ENCODE assay signal across 8 mouse cellular contexts in genomic region chr10:102451756-102452155, GRCm38 (mm10). TPM values are rescaled to one million over a fixed set of nuclear protein-coding genes. Genes with fewer than 3 reads are reported as not detected.
DNase-seq lines count a peak whose midpoint lies in the region; ATAC-seq and TF ChIP-seq lines count a peak whose summit lies in the region.

No protein-coding gene starts in this region.

- WGBS in forebrain, embryonic 16.5 days: 7% methylated on average over 7 of the region's 7 CpGs
- 10% methylated on average over 7 of the region's 7 CpGs for WGBS in kidney, embryonic 14.5 days
- WGBS in stomach, postnatal 0 days: 9% methylated on average over 7 of the region's 7 CpGs

- H3K9ac ChIP-seq in forebrain, embryonic 16.5 days (replicated peaks; ENCODE audit: low read depth, low read length): no peak overlapping the region
- H3K9ac ChIP-seq in kidney, embryonic 14.5 days (ENCODE audit: low read depth, low read length): no peak overlapping the region
- H3K9ac ChIP-seq in stomach, postnatal 0 days (ENCODE audit: low read length): no peak overlapping the region

- peak; percentile 47; the same call in 1 of the 2 replicates for ATAC-seq in forebrain, embryonic 16.5 days
- peak; percentile 55; the same call in 1 of the 2 replicates for ATAC-seq in kidney, embryonic 14.5 days (ENCODE audit: low FRiP score, low TSS enrichment)
- ATAC-seq in stomach, postnatal 0 days (ENCODE audit: low FRiP score, low TSS enrichment): no peak

- no peaks in the 10 kb centered on the region for H3K9me3 ChIP-seq in forebrain, embryonic 16.5 days (ENCODE audit: control insufficient read depth, low read length)
- H3K9me3 ChIP-seq in kidney, embryonic 14.5 days (ENCODE audit: control insufficient read depth, low read length): no peaks in the 10 kb centered on the region
- H3K9me3 ChIP-seq in stomach, postnatal 0 days (ENCODE audit: control insufficient read depth, low read length): no peaks in the 10 kb centered on the region

- H3K79me2 ChIP-seq in C2C12 (ENCODE audit: control insufficient read depth, insufficient read depth): no peaks in the 10 kb centered on the region

- no peak overlapping the region for H3ac ChIP-seq in C2C12 (ENCODE audit: control insufficient read depth, insufficient read length, low read depth)

- no peak overlapping the region for H3K27ac ChIP-seq in gastrocnemius, adult 2 months
- no peak overlapping the region for H3K27ac ChIP-seq in forebrain, embryonic 16.5 days (ENCODE audit: low read length)
- H3K27ac ChIP-seq in kidney, embryonic 14.5 days (ENCODE audit: low read depth, low read length): no peak overlapping the region
- H3K27ac ChIP-seq in stomach, postnatal 0 days (replicated peaks): no peak overlapping the region

- TF ChIP-seq EP300 in stomach, postnatal 0 days (optimal IDR thresholded peaks at IDR 0.05): no peak

- no peaks in the 10 kb centered on the region for H3K36me3 ChIP-seq in C2C12 (ENCODE audit: control insufficient read depth, insufficient read depth)
- H3K36me3 ChIP-seq in forebrain, embryonic 16.5 days (ENCODE audit: control insufficient read depth, insufficient read depth): no peaks in the 10 kb centered on the region
- no peaks in the 10 kb centered on the region for H3K36me3 ChIP-seq in kidney, embryonic 14.5 days (ENCODE audit: control insufficient read depth, insufficient read depth, low read length)
- no peaks in the 10 kb centered on the region for H3K36me3 ChIP-seq in stomach, postnatal 0 days (ENCODE audit: control insufficient read depth, insufficient read depth, low read length)

- no peaks in the 10 kb centered on the region for H3K79me3 ChIP-seq in C2C12 (ENCODE audit: low read depth)

- DNase-seq in gastrocnemius, adult 2 months: no peak
- DNase-seq in gastrocnemius, postnatal 25 days: no peak
- DNase-seq in adrenal gland, postnatal 36 days: peak; percentile 36 to 43
- DNase-seq in lung, postnatal 14 days: peak; percentile 25
- DNase-seq in stomach, postnatal 0 days (ENCODE audit: low spot score): peak; percentile 43

- peak; percentile 83 for TF ChIP-seq CTCF in gastrocnemius, adult 2 months (IDR thresholded peaks at IDR 0.05)
- peak; percentile 16 for TF ChIP-seq CTCF in C2C12 (IDR thresholded peaks at IDR 0.05; ENCODE audit: control insufficient read depth, insufficient read depth, insufficient read length)
- peak; percentile 87 for TF ChIP-seq CTCF in stomach, postnatal 0 days (IDR thresholded peaks at IDR 0.05; ENCODE audit: low read depth)

- H3K27me3 ChIP-seq in C2C12 (ENCODE audit: control insufficient read depth, insufficient read depth, insufficient read length): no peaks in the 10 kb centered on the region
- H3K27me3 ChIP-seq in forebrain, embryonic 16.5 days (replicated peaks; ENCODE audit: control insufficient read depth, insufficient read depth, low read length): no peaks in the 10 kb centered on the region
- H3K27me3 ChIP-seq in kidney, embryonic 14.5 days (ENCODE audit: control insufficient read depth, insufficient read depth, low read length): no peaks in the 10 kb centered on the region
- H3K27me3 ChIP-seq in stomach, postnatal 0 days (ENCODE audit: control insufficient read depth, insufficient read depth, low read length): no peaks in the 10 kb centered on the region

- H3K4me1 ChIP-seq in forebrain, embryonic 16.5 days (replicated peaks; ENCODE audit: control insufficient read depth, insufficient read depth, low read length): no peaks in the 10 kb centered on the region
- H3K4me1 ChIP-seq in kidney, embryonic 14.5 days (ENCODE audit: control insufficient read depth, insufficient read depth, low read length): no peaks in the 10 kb centered on the region
- H3K4me1 ChIP-seq in stomach, postnatal 0 days (replicated peaks; ENCODE audit: control insufficient read depth, insufficient read depth): no peaks in the 10 kb centered on the region

- H3K4me2 ChIP-seq in forebrain, embryonic 16.5 days (ENCODE audit: low read length): no peak overlapping the region
- no peak overlapping the region for H3K4me2 ChIP-seq in kidney, embryonic 14.5 days (replicated peaks; ENCODE audit: low read depth, low read length)
- no peak overlapping the region for H3K4me2 ChIP-seq in stomach, postnatal 0 days (replicated peaks; ENCODE audit: low read depth)

- no peak overlapping the region for H3K4me3 ChIP-seq in gastrocnemius, adult 2 months
- H3K4me3 ChIP-seq in C2C12 (ENCODE audit: insufficient read depth, poor library complexity, severe bottlenecking): no peak overlapping the region
- H3K4me3 ChIP-seq in forebrain, embryonic 16.5 days (replicated peaks; ENCODE audit: low read length): no peak overlapping the region
- H3K4me3 ChIP-seq in kidney, embryonic 14.5 days (ENCODE audit: low read length): no peak overlapping the region
- H3K4me3 ChIP-seq in stomach, postnatal 0 days (ENCODE audit: low read depth, low read length): no peak overlapping the region

- intact Hi-C loops in gastrocnemius, adult 2 months (cut with DNase I): loop anchor here (10.0 kb wide), 1 partner anchor 373 kb away; no protein-coding TSS in a partner anchor

TF ChIP-seq in C2C12, 6 proteins besides CTCF, POLR2A, EP300 and RAD21:
- TF ChIP-seq MAX (IDR thresholded peaks at IDR 0.05): no peak
- TF ChIP-seq FOSL1 (IDR thresholded peaks at IDR 0.05; ENCODE audit: insufficient read depth, low read length, poor library complexity, severe bottlenecking): no peak
- TF ChIP-seq USF1 (IDR thresholded peaks at IDR 0.05; ENCODE audit: low read depth): no peak
- TF ChIP-seq MYOD1 (IDR thresholded peaks at IDR 0.05; ENCODE audit: control insufficient read depth, insufficient read length, low read depth): no peak
- TF ChIP-seq CEBPB (IDR thresholded peaks at IDR 0.05; ENCODE audit: low read depth): no peak
- TF ChIP-seq MYOG (IDR thresholded peaks at IDR 0.05; ENCODE audit: control insufficient read depth, extremely low read depth, insufficient read length): no peak

RNA-seq across cellular contexts. Expression of gene Nts, which starts 38.5 kb away (rescaled TPM):
- not detected for total RNA-seq in gastrocnemius, adult 2 months (2021)
- total RNA-seq in gastrocnemius, postnatal 25 days (2021): not detected
- 0.11 TPM for polyA plus RNA-seq in C2C12 (2012; fragmentation: generic; extraction: Trizol)
- total RNA-seq in adrenal gland, postnatal 36 days (2021): not detected
- polyA plus RNA-seq in forebrain, embryonic 16.5 days (2015; fragmentation: Nextera tagmentation; extraction: Ambion mirVana): 25.5 and 27.6 TPM in 2 replicates
- 7.8 and 8.2 TPM in 2 replicates for polyA plus RNA-seq in kidney, embryonic 14.5 days (2014; fragmentation: Nextera tagmentation; extraction: Ambion mirVana)
- 0.36 and 0.39 TPM in 2 replicates for polyA plus RNA-seq in stomach, postnatal 0 days (2015; fragmentation: Nextera tagmentation; extraction: Ambion mirVana)

Comparison
In these comparisons a context has a peak if more than half of its experiments do, and no peak if none do; other contexts are left out.
1. DNase-seq: peak in adrenal gland, postnatal 36 days (2 of 2), lung, postnatal 14 days (single experiment) and stomach, postnatal 0 days (single experiment); none in gastrocnemius, adult 2 months (single experiment) and gastrocnemius, postnatal 25 days (single experiment).
2. CTCF ChIP-seq: peak in every context shown above with its lines; median percentile 87 in stomach, postnatal 0 days; 83 in gastrocnemius, adult 2 months; 16 in C2C12.